Mouse (Mus musculus) CD4-positive helper T cell, adult 2 months (primary cell): ENCODE data around the gene Olfr524.

ENCODE experiments used
- DNase-seq: peaks from one replicate; pipeline ENCODE4 v3.0.0-alpha.2; 2012; ENCODE audit warnings: low read depth, missing footprints, low spot score

Gene Olfr524

DNA sequence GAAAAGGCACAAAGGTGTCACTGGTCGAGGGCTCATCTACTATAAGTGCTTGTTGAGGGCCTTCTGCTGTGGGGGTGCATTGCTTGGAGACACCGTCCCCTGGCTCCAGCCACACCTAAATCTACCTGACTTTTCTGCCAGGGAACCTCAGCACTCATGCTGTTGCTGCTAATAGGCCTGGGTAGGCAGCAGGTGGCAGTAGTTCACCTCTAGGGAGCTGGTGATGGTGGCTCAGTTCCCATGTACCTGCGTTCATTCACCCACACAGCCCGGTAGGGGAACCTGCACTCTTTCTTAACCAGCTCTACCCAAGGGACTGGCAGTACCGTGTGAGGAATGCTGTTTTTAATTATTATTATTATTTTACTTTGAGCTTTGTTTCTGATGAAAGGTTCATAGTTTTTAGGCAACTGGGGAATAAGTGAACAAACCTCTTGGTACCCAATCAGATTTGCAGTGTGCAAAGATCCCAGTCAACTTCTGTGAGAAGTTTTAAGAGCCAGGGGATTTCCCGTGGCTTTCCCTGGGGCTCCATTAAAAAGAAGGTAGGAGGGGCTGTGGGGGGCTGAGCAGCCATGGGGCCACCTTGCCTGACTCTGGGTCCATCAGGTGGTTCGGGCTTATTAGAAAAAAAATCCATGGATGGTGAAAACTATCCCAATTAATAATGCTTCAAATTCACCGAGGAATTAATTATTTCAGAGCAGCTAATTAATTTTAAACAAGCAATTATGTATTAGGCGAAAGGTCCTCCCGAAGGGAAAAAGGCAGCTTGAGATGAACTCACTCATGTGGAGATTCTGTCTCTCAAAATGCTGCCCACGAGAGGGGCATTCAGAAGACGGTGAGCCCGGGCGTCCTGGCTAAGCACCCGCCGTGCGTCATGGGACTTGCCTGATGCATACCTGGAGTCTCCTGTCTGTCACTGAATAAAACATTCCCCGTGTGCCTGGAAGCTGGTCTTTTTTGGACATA lies 18.8 kb downstream of the Olfr524 start:
- peak; percentile 81 for DNase-seq

- no peak for DNase-seq
These were observed 21.6 kb downstream of the Olfr524 start for GRCm38 (mm10) chr7:140184206-140184605.

DNA sequence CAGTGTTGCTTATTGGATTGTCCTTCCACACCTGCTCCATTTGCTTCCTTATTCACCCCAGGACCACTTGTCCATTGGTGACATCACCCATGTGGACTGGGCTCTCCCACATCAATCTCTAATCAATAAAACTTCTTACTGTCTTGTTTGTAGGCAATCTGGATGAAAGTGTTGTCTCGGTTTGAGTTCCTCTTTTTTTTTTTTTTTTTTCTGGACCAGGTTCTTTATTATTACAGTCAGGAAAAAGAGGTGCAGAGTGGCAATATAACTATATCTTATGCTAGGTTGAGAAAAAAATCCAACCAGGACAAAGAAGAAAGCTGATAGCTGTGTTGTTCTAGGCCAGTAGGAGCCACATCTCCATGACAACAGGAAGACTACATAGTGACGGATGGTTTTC lies 25.1 kb downstream of the Olfr524 start:
- no peak for DNase-seq

- no peak for DNase-seq
These were observed 26.6 kb downstream of the Olfr524 start for GRCm38 (mm10) chr7:140179176-140179575.

- DNase-seq: no peak
These were observed 32.8 kb downstream of the Olfr524 start, which contains the start of gene Olfr523 for GRCm38 (mm10) chr7:140172936-140173335. Gene Olfr523, plus strand, starts transcription at chr7:140173217.

GRCm38 (mm10) chr7:140170863-140171262 lies 34.9 kb downstream of the Olfr524 start:
- DNase-seq: no peak

DNA sequence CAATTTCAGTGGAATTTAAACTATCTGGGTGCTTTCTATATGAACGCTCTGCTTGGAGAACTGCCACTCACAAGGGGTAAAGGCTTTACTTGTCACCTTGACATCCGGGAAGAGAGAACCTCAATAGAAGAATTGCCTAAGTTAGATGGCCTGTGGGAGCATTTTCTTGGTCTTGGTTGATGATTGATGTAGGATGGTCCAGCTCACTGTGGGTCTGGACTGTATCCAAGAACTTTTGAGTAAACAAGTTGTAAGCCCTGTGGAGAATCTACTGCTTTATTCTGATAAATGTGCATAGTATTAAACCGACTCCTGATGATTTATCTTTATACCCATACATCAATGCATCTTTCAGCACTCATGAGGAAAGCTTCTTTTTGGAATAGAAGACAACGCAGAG lies 36.4 kb downstream of the Olfr524 start:
- no peak for DNase-seq

DNA sequence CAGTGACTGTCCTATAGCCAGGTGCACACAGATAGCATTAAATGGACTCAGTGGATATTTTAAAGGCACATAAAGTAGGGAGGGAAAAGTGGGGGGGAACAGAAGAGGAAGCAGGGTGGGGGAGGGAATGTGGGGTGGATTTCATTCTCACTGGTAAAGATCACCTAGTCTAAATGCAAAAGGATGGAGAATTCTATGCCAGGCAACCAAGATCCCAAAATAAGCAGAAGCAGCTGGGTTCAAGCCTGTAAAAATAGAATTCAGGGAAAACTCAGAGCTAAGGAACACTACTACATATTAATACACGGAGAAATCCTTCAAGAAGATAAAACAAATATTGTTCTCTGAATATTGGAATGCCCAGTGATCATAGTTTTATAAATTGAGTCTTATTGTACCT lies 37.8 kb downstream of the Olfr524 start:
- no peak for DNase-seq

DNA sequence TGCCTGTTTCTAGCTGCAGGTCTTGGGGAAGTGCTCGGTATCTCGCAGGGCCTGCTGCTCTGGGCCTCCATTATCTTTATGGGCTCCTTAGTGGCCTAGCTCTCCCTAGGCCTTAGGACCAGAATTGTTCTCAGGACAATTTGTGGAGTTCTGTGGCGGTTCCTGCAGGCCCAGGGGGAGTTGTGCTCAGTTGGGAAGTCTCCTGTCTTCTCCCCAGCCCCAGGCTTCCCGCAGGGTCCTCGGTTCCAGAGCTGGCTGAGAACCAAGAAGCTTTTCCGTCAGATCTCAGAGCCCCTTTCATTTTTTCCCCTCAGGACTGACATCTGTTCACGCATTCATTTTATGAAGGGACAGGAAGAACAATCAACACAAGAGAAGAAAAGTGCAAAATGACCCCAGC lies 41.1 kb downstream of the Olfr524 start, which contains the start of gene Olfr522:
Gene Olfr522 (minus strand): TSS at position 101 of the 400 bp plus-strand sequence.
- no peak for DNase-seq

- DNase-seq: no peak
These were observed 45.4 kb downstream of the Olfr524 start for GRCm38 (mm10) chr7:140160363-140160762.

DNA sequence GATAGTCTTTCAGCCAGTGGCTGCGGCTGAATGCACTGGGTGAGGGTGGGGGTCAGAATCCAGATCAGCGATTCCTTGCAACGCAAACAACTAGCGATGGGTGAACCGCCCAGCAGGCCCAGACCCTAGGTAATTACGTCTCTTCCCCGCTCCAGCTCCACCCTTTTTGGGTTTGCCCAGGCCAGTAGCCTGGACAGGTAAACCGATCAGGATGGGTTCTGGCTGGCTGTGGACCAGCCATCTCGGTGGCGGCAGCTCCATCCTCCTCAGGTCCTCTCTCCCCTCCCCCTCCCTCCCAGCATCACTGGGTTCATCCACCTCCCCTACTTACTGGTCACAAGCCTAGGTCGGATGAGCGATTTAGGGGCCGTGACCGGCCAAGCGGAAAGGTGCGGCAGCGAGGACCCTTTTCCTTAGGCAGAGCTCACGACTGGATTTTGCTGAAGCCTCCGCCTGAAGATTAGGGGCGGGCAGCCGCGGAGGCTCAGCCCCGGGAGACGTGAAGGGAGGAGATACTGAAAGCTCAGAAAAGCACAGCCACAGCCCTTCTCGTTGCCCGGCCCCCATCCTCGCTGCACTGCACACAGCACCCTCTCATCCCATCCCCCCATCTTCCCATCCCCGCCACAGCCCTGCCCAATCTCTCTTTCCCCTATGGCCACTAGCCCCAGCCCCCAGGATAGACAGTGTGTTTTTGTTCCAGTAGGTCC lies 51.4 kb downstream of the Olfr524 start, which contains the start of gene Sprn:
Gene Sprn (minus strand): TSS at position 660 of the 710 bp plus-strand sequence.
- no peak for DNase-seq

DNA sequence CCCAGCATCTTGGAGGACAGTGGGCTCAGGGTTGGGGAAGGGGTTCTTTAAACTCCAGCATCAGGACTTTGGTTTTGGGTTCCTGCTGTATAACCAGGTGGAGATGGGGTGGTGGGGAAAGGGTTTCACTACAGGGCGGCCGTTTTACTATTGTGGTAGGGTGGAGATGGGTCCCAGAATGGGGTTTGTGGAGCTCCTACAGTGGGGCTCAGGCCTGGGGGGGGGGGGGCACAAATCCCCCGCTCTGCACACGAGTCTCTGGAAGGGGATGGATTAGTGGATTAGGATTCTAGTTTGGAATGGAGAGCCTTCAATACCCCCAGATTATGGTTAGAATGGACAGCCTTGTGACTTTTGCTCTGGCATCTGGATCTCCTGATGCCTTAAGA lies 51.9 kb downstream of the Olfr524 start:
- DNase-seq: no peak

DNA sequence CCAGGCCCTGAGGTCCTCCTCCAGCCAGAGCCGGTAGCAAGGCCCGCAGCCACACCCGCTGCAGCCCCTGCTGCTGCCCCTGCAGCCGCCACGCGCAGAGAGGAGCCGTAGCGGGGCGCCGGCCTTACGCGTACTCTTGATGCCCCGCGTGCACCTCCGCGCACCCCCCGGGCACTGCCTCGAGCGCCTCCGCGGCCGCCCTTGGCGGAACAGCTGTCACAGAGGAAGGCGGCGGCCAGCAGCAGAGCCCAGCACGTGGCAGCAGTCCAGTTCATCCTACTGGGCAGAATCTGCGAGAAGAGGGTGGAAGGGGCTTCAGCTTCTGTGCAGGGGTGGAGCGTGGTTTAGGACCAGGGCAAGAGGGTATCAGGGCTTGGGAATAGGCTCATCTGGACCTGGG lies 52.4 kb downstream of the Olfr524 start:
- DNase-seq: no peak
